Mouse (Mus musculus): ENCODE results near the gene Tspan9.
A peak's percentile ranks its signal among the peaks of the same experiment; 100 is the strongest.

Gene Tspan9

DNA sequence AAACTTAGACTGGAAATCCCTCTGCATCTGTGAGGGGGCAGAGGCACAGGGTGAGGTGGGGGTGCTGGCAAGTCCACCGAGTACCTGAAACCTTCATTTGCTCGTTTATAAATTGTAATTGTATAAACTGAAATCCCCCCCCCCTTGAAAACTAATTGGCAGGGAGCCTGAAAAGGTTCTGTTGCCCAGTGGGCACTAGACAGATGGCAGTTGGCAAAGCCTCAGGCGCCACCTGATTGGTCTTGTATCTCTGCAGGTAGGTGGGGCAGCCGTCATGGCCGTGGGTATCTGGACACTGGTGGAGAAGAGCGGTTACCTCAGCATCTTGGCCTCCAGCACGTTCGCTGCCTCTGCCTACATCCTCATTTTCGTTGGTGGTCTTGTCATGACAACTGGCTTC lies 220.1 kb downstream of the Tspan9 start:
- no peak for DNase-seq (ENCODE audit: low spot score in 2 of 2)

DNA sequence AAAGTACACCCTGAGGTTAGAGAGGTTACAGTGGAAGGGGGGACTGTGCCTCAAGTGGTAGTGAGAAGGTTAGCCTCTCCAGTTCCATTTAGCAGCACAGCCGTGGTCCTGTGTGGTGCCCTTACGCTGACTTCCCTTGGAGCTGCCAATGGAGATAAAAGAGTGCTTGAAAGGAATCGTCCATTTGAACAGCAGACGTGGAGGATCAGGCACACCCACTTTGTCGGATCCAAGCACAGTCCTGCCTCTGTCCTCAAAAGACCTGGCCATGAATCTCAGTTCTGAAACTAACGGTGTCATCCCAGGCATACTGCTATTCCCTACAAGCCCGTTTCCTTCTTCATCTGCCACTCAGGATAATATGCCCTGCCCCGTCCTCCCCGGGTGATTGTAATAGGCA lies 221.4 kb downstream of the Tspan9 start:
- DNase-seq (ENCODE audit: low spot score in 2 of 2): no peak

DNA sequence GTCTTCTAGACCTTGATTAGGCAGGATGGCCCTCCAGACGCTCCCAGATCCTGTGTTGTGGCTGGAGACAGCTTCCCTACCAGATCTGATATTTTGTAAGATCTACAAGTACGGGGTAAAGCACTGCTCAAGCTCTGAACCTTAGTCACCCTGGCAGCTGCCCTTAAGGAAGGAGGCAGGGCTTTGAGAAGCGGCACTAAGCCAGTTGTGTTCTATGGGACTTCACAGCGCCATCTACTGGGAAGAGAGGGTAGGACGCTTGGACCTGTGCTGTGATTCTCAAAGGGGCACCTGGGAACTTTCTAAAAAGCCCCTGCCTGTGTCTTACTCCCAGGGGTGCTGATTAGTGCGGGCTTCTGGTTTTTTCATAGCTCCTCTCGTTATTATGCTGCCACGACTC lies 222.7 kb downstream of the Tspan9 start:
- DNase-seq (ENCODE audit: low spot score in 2 of 2): peak; percentile 75 to 86

DNA sequence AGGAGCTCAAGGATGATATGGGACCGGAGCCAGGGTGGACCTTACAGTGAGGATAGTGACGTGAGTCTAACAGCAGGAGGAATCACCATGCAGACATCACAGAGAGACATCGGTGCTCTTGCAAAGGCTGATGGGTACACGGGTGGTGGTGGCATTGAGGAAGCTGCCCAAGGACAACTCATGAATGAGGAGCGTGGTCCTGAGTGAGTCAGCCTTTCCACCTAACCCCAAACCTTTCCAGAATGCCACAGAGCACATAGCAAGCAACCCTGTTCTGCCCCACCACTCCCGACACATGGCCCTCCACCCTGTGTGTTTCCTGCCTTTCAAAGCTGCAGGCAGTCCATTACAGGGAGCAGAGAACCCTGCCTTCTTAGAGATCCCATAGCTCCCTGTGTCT lies 223.9 kb downstream of the Tspan9 start:
- no peak for DNase-seq (ENCODE audit: low spot score in 2 of 2)

DNA sequence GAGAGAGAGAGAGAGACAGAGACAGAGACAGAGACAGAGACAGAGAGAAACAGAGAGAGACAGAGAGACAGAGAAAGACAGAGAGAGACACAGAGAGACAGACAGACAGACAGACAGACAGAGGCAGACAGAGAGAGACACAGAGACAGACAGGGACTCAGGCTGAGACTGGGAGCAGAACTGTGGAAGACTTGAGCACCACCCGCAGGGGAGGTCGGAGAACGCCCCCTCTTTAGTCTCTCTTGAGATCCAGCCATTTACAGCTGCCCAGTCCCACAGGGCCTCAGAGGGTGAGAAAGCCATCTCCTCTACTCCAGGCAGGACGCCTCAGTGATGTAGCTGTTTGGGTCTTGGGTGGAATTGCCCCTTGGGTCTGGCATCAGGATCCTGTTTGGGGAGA lies 225.7 kb downstream of the Tspan9 start:
- no peak for DNase-seq (ENCODE audit: low spot score in 2 of 2)

DNA sequence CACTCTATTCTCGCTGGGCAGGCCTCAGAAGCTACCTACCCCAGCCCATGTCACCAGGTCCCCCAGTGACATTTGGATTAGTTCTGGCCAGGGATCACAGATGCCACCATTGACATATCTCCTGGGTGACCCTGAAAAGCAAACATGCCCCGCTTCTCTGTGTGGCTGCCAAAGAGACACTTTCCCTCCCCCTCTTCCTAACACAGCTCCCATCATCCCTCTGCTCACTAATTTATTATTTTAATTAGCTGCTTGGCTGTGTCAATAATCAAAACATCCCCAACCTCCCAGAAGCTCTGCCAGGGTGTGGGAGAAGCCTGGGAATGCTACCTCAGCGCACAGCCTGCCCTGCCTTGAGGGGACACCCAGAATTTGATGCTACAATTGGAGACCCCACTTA lies 226.4 kb downstream of the Tspan9 start:
- DNase-seq (ENCODE audit: low spot score in 2 of 2): no peak

DNA sequence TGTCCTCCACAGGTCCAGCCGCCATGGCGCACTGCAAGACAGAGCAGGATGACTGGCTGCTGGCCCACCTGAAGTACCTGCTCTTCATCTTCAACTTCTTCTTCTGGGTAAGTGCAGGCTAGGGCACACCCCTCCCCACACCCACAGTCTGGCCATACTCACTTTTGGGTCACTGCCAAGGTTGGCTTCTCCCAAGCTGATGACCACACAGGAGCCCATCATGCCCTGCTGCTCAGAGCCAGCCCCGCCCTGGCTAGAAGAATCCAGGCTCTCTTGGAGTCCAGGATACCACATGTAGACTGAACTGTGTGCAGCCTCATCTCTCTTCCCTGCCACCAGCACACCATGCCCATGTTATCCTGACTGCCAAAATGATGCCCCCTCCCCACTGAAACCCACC lies 230.5 kb downstream of the Tspan9 start:
- DNase-seq (ENCODE audit: low spot score in 2 of 2): no peak

DNA sequence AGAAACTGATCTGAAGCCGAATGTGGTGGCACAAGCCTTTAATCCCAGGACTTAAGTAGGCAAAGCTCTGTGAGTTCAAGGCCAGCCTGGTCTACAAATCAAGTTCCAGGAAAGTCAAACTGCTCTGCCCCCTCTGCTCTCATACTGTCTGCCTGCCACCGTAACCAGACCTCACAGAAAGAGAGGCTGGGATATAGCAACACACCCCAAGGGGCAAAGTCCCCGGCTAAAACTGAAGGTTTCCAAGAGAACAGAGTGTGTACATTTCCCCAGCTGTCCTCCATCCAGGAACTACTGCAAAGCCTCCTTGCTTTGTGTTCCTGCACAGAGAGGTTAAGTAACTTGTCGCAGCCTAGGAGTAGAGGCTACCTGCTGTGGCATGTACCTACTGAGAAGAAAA lies 231.7 kb downstream of the Tspan9 start:
- no peak for DNase-seq (ENCODE audit: low spot score in 2 of 2)
